9 mouse cellular contexts compared by ENCODE assay signal in genomic region chr12:69962468-69962867, GRCm38 (mm10). TPM values are rescaled to one million over a fixed set of nuclear protein-coding genes. Genes with fewer than 3 reads are reported as not detected.
A peak's percentile ranks its signal among the peaks of the same experiment; 100 is the strongest.
DNase-seq lines count a peak whose midpoint lies in the region; ATAC-seq lines count a peak whose summit lies in the region.
"Had no signal": no experiment of that assay in that cellular context is flagged by ENCODE, and none has a peak within 500 bp of the region (broad histone marks: within the 10 kb centered on the region; RNA-seq: fewer than 3 reads in every experiment).

No protein-coding gene starts in this region.

- H3K27ac ChIP-seq in hindbrain, embryonic 10.5 days, result no peak overlapping the region
- no peak overlapping the region for H3K27ac ChIP-seq in hindbrain, embryonic 14.5 days
- H3K27ac ChIP-seq: macrophage had no signal

- ATAC-seq in hindbrain, embryonic 14.5 days (ENCODE audit: low FRiP score), result no peak
- peak; percentile 63 for ATAC-seq in activated CD4-positive, CD25-positive, alpha-beta regulatory T cell, adult 4 months

- DNase-seq in hindbrain, embryonic 10.5 days (ENCODE audit: low spot score), result peak; percentile 43
- DNase-seq in hindbrain, embryonic 14.5 days (ENCODE audit: low spot score), result no peak
- peak; percentile 67 for DNase-seq in embryo, embryonic 10.5 days (ENCODE audit: low spot score)
- DNase-seq in heart, adult 8-10 months (ENCODE audit: low spot score), result peak; percentile 72
- peak; percentile 43 to 60 for DNase-seq in layer of hippocampus, postnatal 36 days
- peak; percentile 59 to 76 for DNase-seq in lung, postnatal 4 days
- DNase-seq in spleen, postnatal 4 days (ENCODE audit: low spot score in 2 of 2), result peak; percentile 66 to 79

- peaks cover 90% of the 10 kb centered on the region for H3K36me3 ChIP-seq in hindbrain, embryonic 10.5 days
- H3K36me3 ChIP-seq in hindbrain, embryonic 14.5 days (replicated peaks; ENCODE audit: control insufficient read depth, insufficient read depth), result peaks cover 90% of the 10 kb centered on the region

- H3K4me3 ChIP-seq in hindbrain, embryonic 10.5 days, result no peak overlapping the region
- H3K4me3 ChIP-seq in hindbrain, embryonic 14.5 days (replicated peaks; ENCODE audit: low read length), result no peak overlapping the region

- WGBS in hindbrain, embryonic 10.5 days, result 73% methylated on average over 4 of the region's 4 CpGs
- WGBS in hindbrain, embryonic 14.5 days, result 64% methylated on average over 4 of the region's 4 CpGs

- H3K4me2 ChIP-seq in hindbrain, embryonic 14.5 days (replicated peaks), result no peak overlapping the region

- H3K4me1 ChIP-seq in hindbrain, embryonic 10.5 days (replicated peaks), result no peaks in the 10 kb centered on the region
- H3K4me1 ChIP-seq in hindbrain, embryonic 14.5 days (replicated peaks; ENCODE audit: control insufficient read depth, insufficient read depth, low read length), result no peaks in the 10 kb centered on the region

- no peaks in the 10 kb centered on the region for H3K27me3 ChIP-seq in hindbrain, embryonic 10.5 days (ENCODE audit: insufficient read depth, poor library complexity, severe bottlenecking)
- no peaks in the 10 kb centered on the region for H3K27me3 ChIP-seq in hindbrain, embryonic 14.5 days (ENCODE audit: control insufficient read depth, insufficient read depth, low read length)

- H3K9ac ChIP-seq in hindbrain, embryonic 14.5 days, result no peak overlapping the region

- no peaks in the 10 kb centered on the region for H3K9me3 ChIP-seq in hindbrain, embryonic 10.5 days
- H3K9me3 ChIP-seq in hindbrain, embryonic 14.5 days (ENCODE audit: control insufficient read depth, low read length), result no peaks in the 10 kb centered on the region

RNA-seq across cellular contexts. Expression of gene Sav1, which starts 24.3 kb away (rescaled TPM):
- polyA plus RNA-seq in hindbrain, embryonic 10.5 days (2016; fragmentation: Nextera tagmentation; extraction: Ambion mirVana), result 5.2 and 5.4 TPM in 2 replicates
- polyA plus RNA-seq in hindbrain, embryonic 14.5 days (2014; fragmentation: Nextera tagmentation; extraction: Ambion mirVana), result 3.5 TPM in 2 replicates
- 1 to 10 TPM; 3.0 to 3.7 TPM for polyA plus RNA-seq in activated CD4-positive, CD25-positive, alpha-beta regulatory T cell, adult 4 months (2017; shearing (Covaris generic))
- 10 to 100 TPM; 18.7 to 24.2 (median 22.0) TPM for total RNA-seq in heart, adult 8-10 months (2022)
- total RNA-seq in layer of hippocampus, postnatal 36 days (2021), result 10 to 100 TPM; 16.6 to 19.3 TPM
